Mouse (Mus musculus): ENCODE data around the gene Map3k19.

Gene Map3k19

GRCm38 (mm10) chr1:127854486-127855222, at the start of gene Map3k19:
Map3k19 (minus strand) TSS chr1:127855031.
- DNase-seq (ENCODE audit: low spot score): no peak

- DNase-seq (ENCODE audit: low spot score): no peak
Measured at GRCm38 (mm10) chr1:127899401-127899800, 44.6 kb upstream of the Map3k19 start.

- no peak for DNase-seq (ENCODE audit: low spot score)
Measured at GRCm38 (mm10) chr1:127869276-127869675, 14.4 kb upstream of the Map3k19 start.

GRCm38 (mm10) chr1:127868300-127869261, 13.8 kb upstream of the Map3k19 start, which contains the start of gene Rab3gap1:
Rab3gap1 (plus strand) TSS chr1:127868773.
- peak; percentile 92 for DNase-seq (ENCODE audit: low spot score)

DNA sequence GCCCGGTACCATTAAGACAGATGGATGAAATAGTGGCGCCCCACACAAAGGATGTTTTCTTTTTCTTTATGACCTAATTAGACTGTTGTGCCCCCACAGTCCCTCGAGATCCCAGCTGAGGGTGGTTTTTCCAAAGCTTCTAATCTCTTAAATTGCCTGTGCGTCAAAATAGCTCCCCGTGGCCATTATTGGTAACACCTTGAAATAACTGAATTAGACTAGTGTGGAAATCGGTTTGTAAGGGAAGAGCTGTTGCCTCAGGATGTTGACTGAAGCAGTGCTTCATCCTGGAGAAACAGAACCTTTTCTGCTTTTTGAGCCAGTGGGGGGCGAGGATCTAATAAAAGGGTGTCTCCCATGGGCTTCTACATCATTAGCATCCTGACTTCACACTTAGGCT, 9.0 kb upstream of the Map3k19 start:
- DNase-seq (ENCODE audit: low spot score): no peak

DNA sequence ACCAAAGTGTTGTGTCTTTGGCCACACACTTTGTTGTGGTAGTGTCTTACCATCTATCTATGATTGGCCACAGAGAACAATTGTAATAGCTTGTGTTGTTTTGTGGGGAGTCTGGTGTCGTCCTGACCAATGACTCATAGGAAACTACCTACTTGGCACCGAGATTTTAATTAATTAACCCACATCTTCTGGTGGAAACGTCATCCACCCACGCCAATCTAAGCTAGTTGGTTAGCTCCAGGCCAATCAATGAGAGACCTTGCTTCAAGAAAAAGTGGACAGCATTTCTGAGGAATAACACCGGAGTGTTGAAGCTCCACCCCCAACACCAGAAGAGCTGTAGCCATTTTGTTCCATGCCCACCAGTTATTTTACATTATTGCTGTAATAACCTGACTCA, 7.1 kb upstream of the Map3k19 start:
- DNase-seq (ENCODE audit: low spot score): no peak

DNA sequence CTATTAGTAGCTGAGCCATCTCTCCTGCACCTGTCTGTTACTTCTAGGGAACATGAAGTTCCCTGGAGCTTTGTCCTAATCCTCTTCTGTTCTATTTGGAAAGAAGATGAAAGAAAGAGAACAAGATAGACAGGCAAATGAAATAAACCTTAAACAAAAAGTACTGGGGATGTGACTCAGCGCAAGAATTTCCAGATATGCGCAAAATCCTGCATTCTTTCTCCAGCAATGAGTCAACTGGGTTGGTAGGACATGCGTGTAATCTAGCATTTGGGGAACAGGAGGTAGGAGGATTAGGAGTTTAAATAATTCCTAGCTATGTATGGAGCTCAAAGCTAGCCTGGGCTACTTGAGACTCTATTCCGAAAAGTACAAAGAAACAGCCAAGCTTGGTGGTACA, 5.7 kb upstream of the Map3k19 start:
- no peak for DNase-seq (ENCODE audit: low spot score)

DNA sequence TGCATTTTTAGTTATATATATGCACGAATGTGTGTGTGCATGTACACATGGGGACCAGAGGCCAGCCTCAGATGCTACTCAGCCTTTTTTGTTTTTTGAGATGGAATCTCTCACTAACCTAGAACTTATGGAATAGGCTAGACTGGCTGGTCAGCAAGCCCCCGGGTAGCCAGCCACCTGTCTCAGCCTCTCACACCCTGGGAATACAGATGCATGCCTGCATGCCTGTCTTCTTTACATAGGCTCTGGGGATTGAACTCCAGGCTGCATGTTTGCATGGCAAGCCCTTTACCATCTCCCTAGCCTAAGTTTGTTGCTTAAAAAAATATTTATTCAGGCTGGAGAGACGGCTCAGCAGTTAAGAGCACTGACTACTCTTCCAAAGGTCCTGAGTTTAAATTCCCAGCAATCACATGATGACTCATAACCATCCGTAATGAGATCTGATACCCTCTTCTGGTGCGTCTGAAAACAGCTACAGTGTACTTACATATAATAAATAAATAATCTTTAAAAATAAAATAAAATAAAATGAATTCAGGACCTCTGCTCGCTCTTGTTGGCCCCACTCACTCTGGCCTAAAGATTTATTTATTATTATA, 5.1 kb upstream of the Map3k19 start:
- DNase-seq (ENCODE audit: low spot score): no peak

GRCm38 (mm10) chr1:127858945-127859648, 4.3 kb upstream of the Map3k19 start:
- DNase-seq (ENCODE audit: low spot score): no peak

GRCm38 (mm10) chr1:127850075-127850610, 4.7 kb downstream of the Map3k19 start:
- no peak for DNase-seq (ENCODE audit: low spot score)

DNA sequence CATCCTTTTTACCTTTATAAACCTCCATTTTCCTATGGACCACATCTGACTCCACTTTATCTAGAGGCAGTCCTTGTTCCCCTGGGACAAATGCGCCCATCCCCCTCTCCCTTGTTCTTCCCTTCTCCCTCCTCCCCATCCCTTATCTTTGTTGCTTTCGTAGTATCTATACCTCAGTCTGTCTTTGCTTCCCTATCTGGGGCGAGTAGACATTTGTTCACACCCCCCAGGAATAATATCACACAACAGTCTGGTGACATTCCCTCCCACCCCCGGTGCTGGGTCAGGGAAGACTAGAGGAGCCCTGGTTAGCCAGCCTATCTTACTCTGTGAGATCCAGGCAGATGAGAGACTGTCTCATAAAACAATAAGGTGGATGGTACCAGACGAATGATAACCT, 9.4 kb downstream of the Map3k19 start:
- DNase-seq (ENCODE audit: low spot score): no peak

DNA sequence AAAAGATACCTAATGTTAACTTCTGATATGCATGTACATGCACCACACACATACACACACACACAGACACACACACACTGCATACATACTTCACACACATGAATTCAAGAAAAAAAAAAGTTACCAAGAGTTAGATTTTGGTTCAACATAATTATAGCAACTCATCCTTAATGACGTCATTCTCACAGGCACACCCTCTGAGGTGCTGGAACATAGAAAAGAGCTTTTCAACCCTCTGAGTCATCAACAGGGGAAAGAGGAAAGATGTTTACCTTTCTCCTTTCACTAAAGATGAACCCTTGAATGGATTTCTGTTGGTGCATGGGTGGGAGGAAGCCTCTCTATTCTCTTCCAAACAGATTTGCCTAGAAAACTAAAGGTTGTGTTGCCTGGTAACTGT, 16.2 kb downstream of the Map3k19 start:
- DNase-seq (ENCODE audit: low spot score): no peak

DNA sequence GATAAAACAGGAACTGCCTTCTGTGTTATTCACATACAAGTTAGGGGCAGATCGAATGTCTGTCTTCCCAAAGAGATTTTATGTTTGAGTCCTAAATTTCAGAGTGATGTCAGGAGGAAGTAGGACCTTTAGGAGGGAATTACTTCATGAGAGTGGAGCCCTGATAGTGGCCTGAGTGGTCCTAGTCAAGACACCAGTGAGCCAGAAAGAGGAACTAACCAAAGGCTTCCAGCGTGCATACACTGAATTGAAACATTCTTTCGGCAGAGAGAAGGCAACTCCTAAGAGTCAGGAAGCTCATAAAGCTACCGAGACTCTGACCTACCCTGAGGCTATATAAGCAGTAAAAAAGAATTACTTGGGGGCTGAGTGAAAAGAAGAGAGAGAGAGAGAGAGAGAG, 18.2 kb downstream of the Map3k19 start:
- no peak for DNase-seq (ENCODE audit: low spot score)

DNA sequence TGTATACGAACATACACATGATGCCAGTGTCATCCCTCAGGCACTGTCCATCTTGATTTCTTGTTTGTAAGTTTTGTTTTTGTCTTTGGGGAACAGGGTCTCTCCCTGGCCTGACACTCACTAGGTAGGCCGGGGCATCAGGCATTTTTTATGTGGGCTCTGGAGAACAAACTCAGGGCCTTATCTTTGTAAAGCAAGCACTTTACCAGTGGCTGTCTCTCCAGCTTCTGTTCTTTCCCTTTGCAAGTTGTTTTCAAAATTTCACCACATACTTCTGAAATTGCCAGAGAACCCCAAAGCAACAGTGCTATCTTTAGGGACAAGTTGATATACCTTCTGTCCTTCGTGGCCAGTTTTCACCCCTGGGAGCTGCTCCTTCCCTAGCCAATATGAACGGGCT, 20.6 kb downstream of the Map3k19 start:
- DNase-seq (ENCODE audit: low spot score): no peak

GRCm38 (mm10) chr1:127833714-127834113, 21.1 kb downstream of the Map3k19 start:
- no peak for DNase-seq (ENCODE audit: low spot score)

DNA sequence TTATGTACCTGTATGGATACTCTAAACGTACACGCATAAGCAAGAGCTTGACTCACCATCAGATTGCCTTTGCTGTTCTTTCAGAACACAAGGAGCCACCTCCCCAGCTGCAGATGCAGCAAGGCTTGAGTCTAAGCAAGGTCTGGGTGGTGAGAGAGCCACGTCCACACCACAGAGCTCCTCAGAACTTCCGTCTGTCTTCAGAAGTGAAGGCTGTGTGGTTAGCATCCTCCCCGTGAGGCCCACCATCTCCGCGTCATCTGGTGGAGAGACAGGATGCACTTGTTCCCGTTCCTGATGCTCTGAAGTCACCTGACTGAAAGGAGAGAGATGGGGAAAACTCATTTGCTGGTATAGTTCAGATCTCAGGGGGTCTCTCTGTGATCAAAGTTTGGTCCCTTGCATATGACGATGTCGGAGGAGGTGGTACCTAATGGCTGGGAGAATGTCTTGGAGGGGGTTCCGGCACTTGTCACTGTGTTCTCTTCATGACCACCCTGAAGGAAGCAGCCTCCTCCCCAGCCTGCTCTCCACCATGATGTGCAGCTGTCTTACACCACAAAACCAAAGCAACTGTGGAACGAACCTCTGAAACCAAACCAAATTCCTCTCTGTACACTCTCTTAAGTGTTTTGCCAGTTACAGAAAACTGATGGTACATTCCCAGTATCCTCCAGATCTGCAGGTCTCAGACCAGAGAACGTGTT, 24.5 kb downstream of the Map3k19 start:
- no peak for DNase-seq (ENCODE audit: low spot score)

DNA sequence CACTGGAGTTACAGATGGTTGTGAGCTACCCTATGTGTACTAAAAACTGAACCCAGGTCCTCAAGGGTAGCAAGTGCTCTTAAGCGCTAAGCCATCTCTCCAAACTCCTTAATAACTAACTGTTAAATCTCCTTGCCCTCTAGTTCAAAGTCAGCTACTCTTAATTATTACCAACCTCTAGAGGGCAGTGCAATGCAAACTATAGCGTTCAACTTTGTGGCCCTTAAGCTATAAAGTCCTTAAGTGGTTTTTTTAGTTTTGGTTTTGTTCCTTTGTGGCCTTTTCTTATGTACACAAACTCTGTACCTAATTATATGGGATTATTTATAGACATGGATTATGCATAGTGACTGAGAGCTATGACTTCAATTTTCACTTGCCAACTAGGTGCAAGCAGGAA, 27.5 kb downstream of the Map3k19 start:
- peak; percentile 11 for DNase-seq (ENCODE audit: low spot score)

DNA sequence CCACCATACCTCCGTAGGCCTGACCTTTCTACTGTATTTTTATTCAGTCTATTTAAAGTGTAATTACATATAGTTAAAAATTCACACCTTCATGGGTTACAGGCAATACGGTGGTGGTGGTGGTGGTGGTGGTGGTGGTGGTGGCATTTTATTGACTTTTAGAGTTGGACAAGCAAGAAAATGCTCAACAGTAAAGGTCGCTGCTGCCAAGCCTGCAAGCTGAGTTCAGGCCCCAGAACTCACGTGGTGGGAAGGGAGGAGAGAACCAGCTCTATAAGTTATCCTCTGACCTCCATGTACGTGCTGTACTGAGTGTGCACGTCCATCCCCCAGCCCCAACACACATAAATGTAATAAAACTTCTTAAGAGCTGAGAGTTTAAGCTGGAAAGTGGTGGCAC, 38.5 kb downstream of the Map3k19 start:
- DNase-seq (ENCODE audit: low spot score): no peak

GRCm38 (mm10) chr1:127812929-127813328, 41.9 kb downstream of the Map3k19 start:
- DNase-seq (ENCODE audit: low spot score): no peak

DNA sequence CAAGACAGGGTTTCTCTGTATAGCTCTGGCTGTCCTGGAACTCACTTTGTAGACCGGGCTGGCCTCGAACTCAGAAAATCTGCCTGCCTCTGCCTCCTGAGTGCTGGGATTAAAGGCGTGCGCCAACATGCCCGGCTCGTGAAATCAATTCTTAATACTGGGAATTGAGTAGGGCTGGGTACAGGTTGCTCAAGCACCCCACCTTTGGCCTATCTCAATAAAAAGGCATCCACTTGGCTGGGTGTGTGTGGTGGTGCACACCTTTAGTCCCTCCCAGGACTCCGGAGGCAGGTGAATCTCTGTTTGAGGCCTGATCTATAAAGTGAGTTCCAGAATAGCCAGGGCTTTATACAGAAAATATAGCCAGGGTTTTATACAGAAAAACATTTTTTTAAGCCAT, 46.2 kb downstream of the Map3k19 start:
- DNase-seq (ENCODE audit: low spot score): no peak

DNA sequence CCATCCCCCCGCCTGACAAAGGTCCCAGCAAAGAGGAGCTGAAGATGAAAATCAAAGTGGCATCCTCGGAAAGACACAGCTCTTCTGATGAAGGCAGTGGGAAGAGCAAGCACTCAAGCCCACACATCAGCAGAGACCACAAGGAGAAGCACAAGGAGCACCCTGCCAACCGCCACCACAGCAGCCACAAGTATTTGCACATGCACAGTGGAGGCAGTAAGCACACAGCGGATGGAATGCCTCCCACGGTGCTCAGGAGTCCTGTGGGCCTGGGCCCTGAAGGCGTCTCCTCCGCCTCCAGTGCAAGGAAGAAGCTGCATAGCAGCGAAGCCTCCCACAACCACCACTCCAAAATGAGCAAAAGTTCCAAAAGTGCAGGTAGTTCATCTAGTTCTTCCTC, 51.9 kb downstream of the Map3k19 start:
- DNase-seq (ENCODE audit: low spot score): no peak
